Mouse (Mus musculus) cerebellum, adult 11-12 months (tissue): Measurements from ENCODE around the gene Pelo.
A peak's percentile ranks its signal among the peaks of the same experiment; 100 is the strongest.

Experiments used
- DNase-seq: peaks from one replicate; pipeline ENCODE4 v3.0.0; 2022

Gene Pelo

GRCm38 (mm10) chr13:115096216-115096615 is 6.2 kb upstream of the Pelo start:
- DNase-seq = no peak

- DNase-seq = no peak
Observed at GRCm38 (mm10) chr13:115095392-115095791, 5.4 kb upstream of the Pelo start.

GRCm38 (mm10) chr13:115091511-115091910 is 1.5 kb upstream of the Pelo start:
- DNase-seq = peak; percentile 6

GRCm38 (mm10) chr13:115090977-115091445 is 1.0 kb upstream of the Pelo start:
- DNase-seq = no peak

- DNase-seq = peak; percentile 34
Observed at GRCm38 (mm10) chr13:115089395-115090025, 476 bp downstream of the Pelo start.

GRCm38 (mm10) chr13:115089020-115089394 is 979 bp downstream of the Pelo start:
- no peak for DNase-seq

- no peak for DNase-seq
Observed at GRCm38 (mm10) chr13:115085974-115086373, 4.0 kb downstream of the Pelo start.

- no peak for DNase-seq
Observed at GRCm38 (mm10) chr13:115082339-115082738, 7.6 kb downstream of the Pelo start.

GRCm38 (mm10) chr13:115079996-115080585 is 9.9 kb downstream of the Pelo start:
- no peak for DNase-seq

- no peak for DNase-seq
Observed at GRCm38 (mm10) chr13:115078997-115079685, 10.8 kb downstream of the Pelo start.

GRCm38 (mm10) chr13:115077346-115078134 is 12.4 kb downstream of the Pelo start:
- no peak for DNase-seq

GRCm38 (mm10) chr13:115072386-115072785 is 17.6 kb downstream of the Pelo start:
- DNase-seq = no peak

- no peak for DNase-seq
Observed at GRCm38 (mm10) chr13:115071431-115071830, 18.6 kb downstream of the Pelo start.

- DNase-seq = no peak
Observed at GRCm38 (mm10) chr13:115067968-115068330, 22.0 kb downstream of the Pelo start.

GRCm38 (mm10) chr13:115067324-115067967 is 22.5 kb downstream of the Pelo start:
- no peak for DNase-seq

- no peak for DNase-seq
Observed at GRCm38 (mm10) chr13:115057555-115057954, 32.4 kb downstream of the Pelo start.

- no peak for DNase-seq
Observed at GRCm38 (mm10) chr13:115054783-115055182, 35.2 kb downstream of the Pelo start.

GRCm38 (mm10) chr13:115052568-115052967 is 37.4 kb downstream of the Pelo start:
- DNase-seq = no peak

- no peak for DNase-seq
Observed at GRCm38 (mm10) chr13:115050660-115051559, 39.1 kb downstream of the Pelo start.

- no peak for DNase-seq
Observed at GRCm38 (mm10) chr13:115042652-115043051, 47.3 kb downstream of the Pelo start.
